Mouse (Mus musculus) testis, adult 2 months (tissue): Measurements from ENCODE around the gene Bsdc1.

ENCODE experiments used
- CTCF ChIP-seq: fragments of 200-500 bp; IDR thresholded peaks from 2 replicates; pipeline ENCODE4 v1.5.1; 2012; ENCODE audit warnings: low read depth, mild to moderate bottlenecking, inconsistent platforms, low read length, moderate library complexity; ENCODE audit not compliant: control insufficient read depth, insufficient read depth, insufficient replicate concordance
- POLR2A ChIP-seq: fragments of 200-500 bp; IDR thresholded peaks from 2 replicates; pipeline ENCODE4 v1.6.1; 2012; ENCODE audit warnings: low read depth, mild to moderate bottlenecking, inconsistent platforms, low read length, moderate library complexity; ENCODE audit not compliant: control insufficient read depth

DNA sequence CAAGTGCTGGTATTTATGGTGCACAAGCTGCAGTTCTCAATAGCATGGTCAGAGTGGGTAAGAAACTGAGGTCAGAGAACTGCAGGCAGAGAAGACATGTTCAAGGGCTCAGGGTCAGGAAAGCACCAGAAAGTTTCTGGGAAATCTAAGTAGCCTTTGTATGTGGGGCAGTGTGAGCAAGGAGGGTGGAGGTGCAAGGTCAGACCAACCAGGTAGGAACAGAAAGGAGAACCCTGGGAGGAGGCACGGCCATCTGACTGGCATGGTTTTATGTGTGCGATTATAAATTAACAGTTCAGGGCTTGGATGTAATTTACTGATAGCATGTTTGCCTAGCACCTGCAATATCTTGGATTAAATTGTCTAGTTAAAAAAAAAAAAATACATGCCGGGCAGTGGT is 1.7 kb upstream of the Bsdc1 start:
- TF ChIP-seq POLR2A = no peak
- no peak for TF ChIP-seq CTCF
